Mouse (Mus musculus): ENCODE data around the gene Exoc6.

GRCm38 (mm10) chr19:37523280-37524062 lies 26.7 kb upstream of the Exoc6 start:
- TF ChIP-seq MAX (IDR thresholded peaks at IDR 0.05) = no peak
- TF ChIP-seq USF1 (IDR thresholded peaks at IDR 0.05; ENCODE audit: low read depth) = no peak
